Mouse (Mus musculus) liver, embryonic 13.5 days (tissue): ENCODE data around the gene Spns1. TPM values are rescaled to one million over a fixed set of nuclear protein-coding genes. Genes with fewer than 3 reads are reported as not detected.
A peak's percentile ranks its signal among the peaks of the same experiment; 100 is the strongest.
"Not testable (repeated sequence)": the region's sequence is repeated elsewhere in the genome, so short reads cannot be mapped to it uniquely, and the experiment has no call there.

Experiments used
- ATAC-seq: fragments of 200-750 bp; cut with Nextera tagmentation; 2 replicates; pipeline ENCODE4 v1.8.0; 2017; ENCODE audit warnings: low read depth, mild to moderate bottlenecking, moderate number of reproducible peaks, moderate library complexity
- DNase-seq: peaks from one replicate; pipeline ENCODE4 v3.0.0; 2022
- H3K27ac ChIP-seq: fragments of 300-500 bp; sonication (generic); 2 replicates; pipeline ENCODE4 v1.5.1; 2015; ENCODE audit warnings: moderate library complexity, mild to moderate bottlenecking, inconsistent platforms
- H3K27me3 ChIP-seq: fragments of 300-500 bp; sonication (generic); 2 replicates; pipeline ENCODE4 v1.6.1; 2015; ENCODE audit warnings: mild to moderate bottlenecking, inconsistent platforms
- H3K36me3 ChIP-seq: fragments of 300-500 bp; sonication (generic); 2 replicates; pipeline ENCODE4 v1.6.1; 2015; ENCODE audit warnings: mild to moderate bottlenecking, inconsistent platforms
- H3K4me1 ChIP-seq: fragments of 300-500 bp; sonication (generic); replicated peaks from 2 replicates; pipeline ENCODE4 v1.6.1; 2015; ENCODE audit warnings: inconsistent platforms
- H3K4me2 ChIP-seq: fragments of 300-500 bp; sonication (generic); 2 replicates; pipeline ENCODE4 v1.6.1; 2015; ENCODE audit warnings: inconsistent platforms, mild to moderate bottlenecking, moderate library complexity
- H3K4me3 ChIP-seq: fragments of 300-500 bp; sonication (generic); replicated peaks from 2 replicates; pipeline ENCODE4 v1.5.1; 2015; ENCODE audit warnings: mild to moderate bottlenecking, inconsistent platforms
- H3K9ac ChIP-seq: fragments of 300-500 bp; sonication (generic); 2 replicates; pipeline ENCODE4 v1.6.1; 2015; ENCODE audit warnings: mild to moderate bottlenecking, inconsistent platforms
- H3K9me3 ChIP-seq: fragments of 300-500 bp; sonication (generic); replicated peaks from 2 replicates; pipeline ENCODE4 v1.6.1; 2016; ENCODE audit warnings: inconsistent platforms
- WGBS: fragments of 180-500 bp; shearing (Covaris S2); methylation state at CpG from one replicate; pipeline ENCODE4 v1.1.7; 2015; ENCODE audit not compliant: insufficient replicate concordance; 5-methylcytosine and 5-hydroxymethylcytosine counted together
- polyA plus RNA-seq: library from polyadenylated mRNA; unstranded; fragments of >200 nt; fragmentation: Nextera tagmentation; extraction: Ambion mirVana; gene quantifications from 2 replicates; pipeline ENCODE4 v1.2.1, GENCODE M21; 2015

Spns1 gene
- polyA plus RNA-seq, 1 experiment from 2014 or later: 19.7 TPM

DNA sequence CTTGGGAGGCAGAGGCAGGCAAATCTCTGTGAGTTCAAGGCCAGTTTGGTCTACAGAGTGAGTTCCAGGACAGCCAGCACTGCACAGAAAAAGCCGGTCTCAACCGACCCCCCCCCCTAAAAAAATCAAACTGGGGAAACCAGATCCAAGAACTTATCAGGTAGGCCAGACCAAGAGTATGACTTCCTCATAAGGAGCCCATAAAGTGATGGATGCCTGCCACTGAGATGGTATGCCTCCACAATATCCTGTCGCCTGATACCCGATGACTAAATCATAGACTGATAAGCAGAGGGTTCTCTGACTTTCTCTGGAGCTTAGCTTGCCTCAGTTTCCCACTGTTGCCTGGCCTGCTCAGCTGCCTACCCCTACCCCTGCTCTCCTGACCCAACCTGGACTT, 20.6 kb upstream of the Spns1 start:
- ATAC-seq (no peak), DNase-seq (no peak)
- Histone ChIP-seq H3K9me3 (no peaks in the 10 kb centered on the region), H3K4me2 (peak overlapping the region; percentile 64), H3K9ac (no peak overlapping the region), H3K27me3 (no peaks in the 10 kb centered on the region), H3K27ac (peak overlapping the region; percentile 58), H3K4me3 (no peak overlapping the region), H3K4me1 (peaks cover 32% of the 10 kb centered on the region), H3K36me3 (peaks cover 3% of the 10 kb centered on the region; the same call in 1 of the 2 replicates)
- WGBS: 39% methylated on average over 4 of the region's 4 CpGs

DNA sequence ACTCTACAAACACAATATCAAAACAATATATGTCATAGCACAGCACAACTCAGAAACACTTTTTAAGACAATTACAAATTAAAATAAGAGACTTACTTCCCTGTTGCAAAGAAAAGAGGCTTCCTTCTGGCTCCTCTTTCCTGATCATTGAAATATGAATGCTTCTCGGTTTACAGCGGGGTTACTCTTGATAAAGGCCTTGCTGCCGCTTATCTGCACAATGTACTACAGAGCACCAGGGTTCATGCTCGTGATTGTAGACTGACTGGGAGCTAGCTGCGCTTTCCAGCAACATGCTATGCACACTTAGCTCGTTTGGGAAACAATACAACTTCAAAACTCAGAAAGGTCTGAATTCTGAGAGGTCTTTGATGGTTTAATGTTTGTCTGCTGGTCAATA, 20.0 kb upstream of the Spns1 start:
- Histone ChIP-seq H3K9ac (peak overlapping the region; percentile 46), H3K9me3 (no peaks in the 10 kb centered on the region), H3K36me3 (peaks cover 3% of the 10 kb centered on the region; the same call in 1 of the 2 replicates), H3K4me1 (peaks cover 32% of the 10 kb centered on the region), H3K27ac (peak overlapping the region; percentile 58), H3K4me3 (peak overlapping the region; percentile 98), H3K4me2 (peak overlapping the region; percentile 64), H3K27me3 (no peaks in the 10 kb centered on the region)
- 14% methylated on average over 6 of the region's 6 CpGs for WGBS
- ATAC-seq (peak; percentile 33; the same call in 1 of the 2 replicates), DNase-seq (peak; percentile 29)

DNA sequence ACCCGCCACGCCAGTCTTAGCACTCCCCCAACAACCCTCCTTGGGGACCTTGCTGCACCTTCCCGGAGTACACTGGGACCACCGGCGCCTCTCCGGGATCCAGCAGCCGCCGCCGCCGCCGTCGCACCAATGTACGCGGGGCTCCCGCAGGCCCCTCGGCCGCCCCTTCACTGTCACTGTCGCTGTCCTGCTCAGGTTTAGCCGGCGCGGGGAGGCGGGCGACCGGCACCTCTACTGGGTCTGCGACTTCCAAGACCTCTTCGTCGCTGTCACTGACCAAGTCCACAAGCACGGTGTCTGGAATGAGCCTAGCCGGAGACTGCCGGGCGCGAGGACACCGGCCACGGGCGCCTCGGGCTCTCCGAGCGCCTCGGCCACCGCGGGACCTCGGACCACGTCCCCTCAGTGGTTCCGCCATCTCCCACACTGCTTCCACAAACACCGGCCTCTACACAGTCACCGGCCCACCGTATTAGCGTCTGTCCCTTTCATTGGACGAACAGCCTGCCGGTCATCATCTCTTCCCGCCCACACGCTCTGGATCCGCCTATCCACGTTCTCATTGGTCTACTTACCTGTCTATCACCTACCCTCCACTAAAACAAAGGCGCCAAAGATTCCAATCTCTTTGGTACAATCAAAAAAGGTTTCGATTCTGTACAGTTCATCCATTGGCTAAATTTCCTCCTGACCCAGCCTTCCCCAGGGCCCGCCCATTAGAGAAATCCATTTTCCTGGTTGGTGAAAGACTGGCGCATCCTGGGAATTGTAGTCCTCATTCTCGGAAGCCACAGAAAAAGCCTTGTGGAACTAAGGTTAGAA, 19.3 kb upstream of the Spns1 start, which contains the start of gene Nfatc2ip:
Gene Nfatc2ip (minus strand): TSS at position 440 of the 822 bp plus-strand sequence.
- ATAC-seq: peak; percentile 98
- Histone ChIP-seq H3K36me3 (peaks cover 7% of the 10 kb centered on the region), H3K27me3 (no peaks in the 10 kb centered on the region), H3K9ac (peak within 1 kb of the TSS; percentile 96), H3K4me3 (peak within 1 kb of the TSS; percentile 98), H3K9me3 (no peaks in the 10 kb centered on the region), H3K4me1 (peaks cover 32% of the 10 kb centered on the region), H3K4me2 (peak within 1 kb of the TSS; percentile 87), H3K27ac (peak within 1 kb of the TSS; percentile 84)
- DNase-seq: peak; percentile 95
- under 1% methylated on average over 59 of the region's 59 CpGs for WGBS

DNA sequence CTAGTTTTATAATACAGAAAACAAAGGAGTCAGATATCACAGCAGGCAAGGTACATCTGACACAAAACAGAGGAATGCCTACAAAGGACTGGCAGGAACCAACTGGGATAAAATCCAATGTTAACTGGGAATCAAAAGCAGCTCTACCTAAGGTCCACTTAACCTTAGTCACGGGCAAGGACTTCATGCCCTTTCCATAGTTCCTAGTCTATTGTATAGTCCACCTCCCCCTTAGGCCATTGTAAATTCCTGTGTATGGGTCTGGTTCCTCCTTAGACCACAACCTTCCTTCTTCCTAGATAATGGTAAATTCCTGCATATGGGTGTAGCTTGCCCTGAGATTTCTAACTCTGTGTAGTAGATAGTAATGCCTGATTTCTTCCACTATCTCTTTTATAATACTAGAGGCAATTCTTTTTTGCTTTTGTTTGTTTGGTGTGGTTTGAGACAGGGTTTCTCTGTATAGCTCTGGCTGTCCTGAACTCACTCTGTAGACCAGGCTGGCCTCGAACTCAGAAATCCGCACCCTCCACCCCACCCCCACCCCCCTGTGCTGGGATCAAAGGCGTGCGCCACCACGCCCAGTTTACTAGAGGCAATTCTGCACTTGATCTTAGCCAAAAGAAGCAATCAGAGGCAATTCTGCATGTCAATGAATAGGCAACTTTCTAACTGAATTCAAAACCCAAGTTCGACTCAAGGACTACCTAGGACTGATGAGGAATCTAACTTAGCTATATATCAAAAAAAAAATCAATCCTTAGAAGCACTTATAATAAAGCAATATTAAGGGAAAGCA, 15.0 kb upstream of the Spns1 start:
- H3K27me3 ChIP-seq, H3K4me2 ChIP-seq, H3K4me3 ChIP-seq, H3K9me3 ChIP-seq, H3K9ac ChIP-seq, DNase-seq, H3K27ac ChIP-seq, ATAC-seq: not testable (repeated sequence)
- Histone ChIP-seq H3K4me1 (peaks cover 23% of the 10 kb centered on the region), H3K36me3 (peaks cover 49% of the 10 kb centered on the region)
- 78% methylated on average over 7 of the region's 7 CpGs for WGBS

DNA sequence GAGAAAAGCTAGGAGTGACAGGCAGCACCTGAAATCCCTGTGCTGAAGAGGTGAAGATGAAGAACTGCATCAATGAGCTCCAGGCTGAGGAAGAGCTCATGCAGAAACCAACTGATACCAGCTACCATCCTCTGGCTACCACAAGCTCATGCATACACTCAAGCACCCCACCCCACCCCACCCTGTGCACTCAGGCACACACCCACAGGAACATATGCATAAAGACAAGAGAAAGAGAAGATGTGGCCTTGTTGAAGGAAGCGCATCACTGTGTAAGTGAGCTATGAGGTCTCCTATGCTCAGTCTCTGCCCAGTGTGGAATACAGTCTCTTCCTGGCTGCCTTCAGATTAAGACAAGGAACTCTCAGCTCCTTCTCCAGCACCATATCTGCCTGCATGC, 10.9 kb upstream of the Spns1 start:
- ATAC-seq (0 out of 2 replicates have a peak, but pooled peaks have one; percentile 29), DNase-seq (no peak)
- Histone ChIP-seq H3K4me2 (no peak overlapping the region), H3K27ac (no peak overlapping the region), H3K9me3 (no peaks in the 10 kb centered on the region), H3K9ac (no peak overlapping the region), H3K4me1 (peaks cover 4% of the 10 kb centered on the region), H3K36me3 (peaks cover 79% of the 10 kb centered on the region), H3K27me3 (no peaks in the 10 kb centered on the region), H3K4me3 (no peak overlapping the region)
- 96% methylated on average over 1 of the region's 1 CpGs for WGBS

DNA sequence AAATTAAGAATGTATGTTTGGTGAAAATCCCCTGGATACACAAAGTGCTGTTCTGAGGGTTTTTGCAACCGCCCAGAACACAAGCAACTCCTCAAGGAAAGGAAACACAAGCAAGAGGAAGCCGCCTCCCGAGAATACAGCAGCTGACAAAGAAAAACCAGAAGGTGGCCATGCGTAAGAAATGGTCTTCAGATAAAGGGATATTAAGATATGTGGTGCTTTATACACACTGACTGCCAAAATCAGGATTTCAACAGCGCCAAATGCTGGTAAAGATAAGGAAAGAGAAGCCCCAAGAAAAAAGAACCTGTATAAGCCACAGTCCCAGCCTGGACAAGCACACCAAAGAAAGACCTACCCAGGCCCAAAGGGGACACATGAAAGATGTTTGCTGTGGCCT, 6.3 kb upstream of the Spns1 start:
- Histone ChIP-seq H3K36me3 (peaks cover 46% of the 10 kb centered on the region), H3K9ac (no peak overlapping the region), H3K9me3 (no peaks in the 10 kb centered on the region), H3K4me2 (no peak overlapping the region), H3K4me3 (no peak overlapping the region), H3K27ac (no peak overlapping the region), H3K4me1 (peaks cover 4% of the 10 kb centered on the region), H3K27me3 (no peaks in the 10 kb centered on the region)
- WGBS: 61% methylated on average over 5 of the region's 5 CpGs
- DNase-seq (no peak), ATAC-seq (no peak)

DNA sequence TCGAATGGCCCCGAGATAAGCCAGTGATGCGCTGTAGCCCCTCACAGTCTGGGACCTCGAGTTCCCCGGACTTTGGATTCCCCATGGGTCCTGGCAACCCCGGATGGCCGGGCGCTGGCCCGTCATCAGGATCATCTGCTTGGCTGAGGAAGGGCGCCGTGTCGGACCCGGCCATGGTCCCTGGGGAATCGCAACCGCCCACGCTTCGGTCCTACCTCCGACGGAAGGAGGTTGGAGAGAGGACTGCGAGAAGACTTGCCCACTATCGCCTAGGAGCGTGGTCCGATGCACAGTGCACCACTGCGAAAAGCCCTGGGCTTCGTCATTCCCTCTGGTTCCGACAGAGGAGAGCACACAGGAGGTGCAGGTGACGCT, 360 bp downstream of the Spns1 start:
- DNase-seq (no peak), ATAC-seq (peak; percentile 61)
- no peaks in the 10 kb centered on the region for H3K9me3 ChIP-seq
- under 1% methylated on average over 27 of the region's 27 CpGs for WGBS
- H3K4me3 ChIP-seq: peak overlapping the region; percentile 86
- H3K4me1 ChIP-seq: peaks cover 36% of the 10 kb centered on the region
- H3K9ac ChIP-seq: peak overlapping the region; percentile 82
- peak overlapping the region; percentile 96 for H3K4me2 ChIP-seq
- H3K36me3 ChIP-seq: peaks cover 28% of the 10 kb centered on the region
- H3K27ac ChIP-seq: peak overlapping the region; percentile 71
- no peaks in the 10 kb centered on the region for H3K27me3 ChIP-seq

DNA sequence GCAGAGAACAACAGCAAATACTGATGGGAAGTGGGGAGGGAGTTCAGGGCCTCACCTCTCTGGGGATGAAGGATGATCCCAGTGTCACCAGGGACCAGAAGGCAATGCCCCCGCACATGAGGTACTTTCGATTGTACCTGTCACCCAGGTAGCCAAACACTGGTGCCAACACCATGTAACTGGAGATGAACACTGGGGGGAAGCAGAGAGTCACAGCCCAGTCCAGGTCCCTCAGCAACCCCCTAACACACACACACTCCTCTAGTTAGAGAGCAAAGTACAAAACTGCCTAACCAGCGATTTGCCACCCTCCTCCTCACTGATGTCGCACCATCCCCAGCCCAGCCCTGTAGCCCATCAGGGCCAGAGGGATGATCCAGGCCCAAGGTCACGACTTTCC, 2.2 kb downstream of the Spns1 start:
- ATAC-seq (no peak), DNase-seq (no peak)
- Histone ChIP-seq H3K36me3 (peaks cover 47% of the 10 kb centered on the region), H3K9me3 (no peaks in the 10 kb centered on the region), H3K4me3 (no peak overlapping the region), H3K4me2 (peak overlapping the region; percentile 96), H3K27ac (no peak overlapping the region), H3K27me3 (no peaks in the 10 kb centered on the region), H3K9ac (no peak overlapping the region), H3K4me1 (peaks cover 38% of the 10 kb centered on the region)
- WGBS: 73% methylated on average over 5 of the region's 5 CpGs

DNA sequence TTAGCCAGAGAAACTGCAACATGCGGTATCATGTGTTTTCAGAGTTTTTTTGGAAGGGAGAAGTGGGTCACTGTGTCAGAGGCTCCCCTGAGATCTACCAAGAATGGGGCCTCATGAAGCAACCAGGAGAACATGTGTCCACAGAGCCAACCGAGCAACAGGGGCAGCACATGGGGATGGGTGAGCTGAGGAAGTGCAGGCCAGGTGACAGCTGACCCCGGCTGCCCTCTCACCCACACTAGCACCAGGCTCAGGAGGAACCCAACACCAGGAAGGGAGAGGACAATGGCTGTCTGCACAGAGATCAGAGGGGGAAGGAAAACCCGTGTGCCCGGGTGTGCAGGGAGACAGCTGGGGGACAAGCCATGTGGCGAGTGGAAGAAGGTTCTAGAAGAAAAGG, 2.7 kb downstream of the Spns1 start:
- no peak overlapping the region for H3K4me3 ChIP-seq
- peaks cover 43% of the 10 kb centered on the region for H3K4me1 ChIP-seq
- H3K9ac ChIP-seq: no peak overlapping the region
- DNase-seq: no peak
- H3K9me3 ChIP-seq: no peaks in the 10 kb centered on the region
- ATAC-seq: no peak
- 59% methylated on average over 6 of the region's 6 CpGs for WGBS
- no peak overlapping the region for H3K4me2 ChIP-seq
- H3K27ac ChIP-seq: no peak overlapping the region
- H3K36me3 ChIP-seq: peaks cover 52% of the 10 kb centered on the region
- H3K27me3 ChIP-seq: no peaks in the 10 kb centered on the region

DNA sequence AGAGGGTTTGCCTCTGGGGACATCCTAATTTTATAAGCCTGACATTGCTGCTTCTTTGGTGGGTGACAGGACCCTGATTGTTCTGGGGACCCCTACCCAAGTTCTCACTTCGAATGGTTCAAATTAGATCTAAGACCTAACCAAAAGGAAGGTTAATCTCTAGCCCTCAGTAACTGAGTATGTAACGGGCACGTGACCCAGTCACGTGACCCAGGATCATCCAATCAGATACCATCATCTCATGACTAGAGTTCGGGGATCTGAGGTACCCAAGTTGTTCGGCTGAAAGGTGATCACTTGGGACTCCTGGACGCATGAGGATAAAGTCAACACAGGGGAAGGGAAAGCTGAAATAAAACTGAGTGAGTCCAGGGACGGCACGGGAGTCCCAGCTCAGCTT, 4.2 kb downstream of the Spns1 start:
- 77% methylated on average over 9 of the region's 9 CpGs for whole genome bisulfite sequencing
- H3K27ac ChIP-seq: no peak overlapping the region
- no peak overlapping the region for H3K9ac ChIP-seq
- no peak overlapping the region for H3K4me3 ChIP-seq
- no peaks in the 10 kb centered on the region for H3K27me3 ChIP-seq
- no peak for DNase-seq
- no peak for ATAC-seq
- H3K4me2 ChIP-seq: no peak overlapping the region
- H3K4me1 ChIP-seq: peaks cover 45% of the 10 kb centered on the region
- no peaks in the 10 kb centered on the region for H3K9me3 ChIP-seq
- peaks cover 54% of the 10 kb centered on the region for H3K36me3 ChIP-seq

DNA sequence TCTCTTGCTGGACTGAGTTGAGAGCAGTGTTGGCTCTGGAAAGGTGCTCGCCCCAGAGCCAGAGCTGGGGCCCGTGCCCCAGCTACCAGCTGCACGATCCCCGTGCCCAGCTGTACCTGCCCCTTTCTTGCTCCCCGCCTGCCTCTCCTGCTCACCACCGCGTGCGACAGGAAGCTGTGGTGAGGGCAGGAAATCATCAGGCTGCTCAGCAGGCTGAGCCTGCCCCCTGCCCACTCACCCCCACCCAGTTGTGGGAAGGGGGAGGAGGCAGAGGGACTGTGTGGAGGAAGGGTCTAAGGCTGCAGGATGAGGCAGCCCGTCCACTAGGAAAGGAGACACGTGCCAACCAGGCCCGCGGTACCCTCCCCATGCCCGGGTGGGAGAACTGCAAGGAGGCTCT, 7.9 kb downstream of the Spns1 start, which contains the start of gene Lat:
Gene Lat (minus strand): TSS at position 178 of the 400 bp plus-strand sequence.
- Histone ChIP-seq H3K36me3 (peaks cover 50% of the 10 kb centered on the region), H3K4me2 (peak within 1 kb of the TSS; percentile 33), H3K27me3 (no peaks in the 10 kb centered on the region), H3K4me3 (peak within 1 kb of the TSS; percentile 12; the same call in 1 of the 2 replicates), H3K4me1 (peaks cover 13% of the 10 kb centered on the region), H3K27ac (no peak within 1 kb of the TSS), H3K9me3 (no peaks in the 10 kb centered on the region), H3K9ac (peak within 1 kb of the TSS; percentile 33)
- no peak for DNase-seq
- ATAC-seq: peak; percentile 52
- 27% methylated on average over 13 of the region's 13 CpGs for WGBS
